Mouse (Mus musculus) cerebellum, postnatal 36 days (tissue): Measurements from ENCODE around the gene Eif3l.
"Not testable (repeated sequence)": the region's sequence is repeated elsewhere in the genome, so short reads cannot be mapped to it uniquely, and the experiment has no call there.

ENCODE experiments used
- DNase-seq, 2 experiments: peaks; one replicate each; pipeline ENCODE4 v3.0.0; 2021 to 2022; ENCODE audit warnings: mixed read lengths in 2 of 2

The Eif3l gene

GRCm38 (mm10) chr15:79074913-79075532 lies at the start of gene Eif3l:
Eif3l (plus strand) TSS chr15:79075179.
- DNase-seq, result peak; percentile 83 to 86

DNA sequence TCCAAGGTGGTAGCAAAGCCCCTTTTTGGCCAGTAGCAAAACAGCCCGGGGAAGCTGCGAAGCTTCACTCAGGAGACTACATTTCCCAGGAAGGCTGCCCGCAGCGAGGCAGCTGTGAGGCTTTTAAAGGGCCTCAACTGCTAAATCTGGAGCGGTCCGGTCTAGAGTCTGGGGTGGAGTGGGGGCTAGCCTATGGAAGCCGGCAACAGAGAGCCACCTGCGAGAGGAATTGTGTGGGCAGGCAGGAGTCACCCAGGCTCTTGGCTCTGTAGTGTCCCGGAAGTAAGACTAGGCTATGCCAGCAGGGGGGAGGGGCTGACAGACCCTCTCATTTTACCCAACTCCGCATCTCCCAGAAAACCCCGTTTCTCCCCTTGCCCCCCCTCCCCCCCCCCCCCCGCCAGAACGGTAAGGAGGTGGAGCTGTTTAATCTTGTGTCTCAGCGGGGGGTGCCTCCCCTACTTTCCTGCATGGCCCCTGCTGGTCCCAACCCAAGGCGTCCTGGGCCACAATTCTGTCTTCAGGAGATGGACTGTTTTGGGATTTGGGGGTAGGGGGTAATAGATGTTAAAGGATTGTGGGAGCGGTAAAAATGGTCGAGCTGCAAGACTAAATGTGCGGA lies 49.2 kb upstream of the Eif3l start:
- DNase-seq, result peak in 1 of 2 experiments; percentile 26

DNA sequence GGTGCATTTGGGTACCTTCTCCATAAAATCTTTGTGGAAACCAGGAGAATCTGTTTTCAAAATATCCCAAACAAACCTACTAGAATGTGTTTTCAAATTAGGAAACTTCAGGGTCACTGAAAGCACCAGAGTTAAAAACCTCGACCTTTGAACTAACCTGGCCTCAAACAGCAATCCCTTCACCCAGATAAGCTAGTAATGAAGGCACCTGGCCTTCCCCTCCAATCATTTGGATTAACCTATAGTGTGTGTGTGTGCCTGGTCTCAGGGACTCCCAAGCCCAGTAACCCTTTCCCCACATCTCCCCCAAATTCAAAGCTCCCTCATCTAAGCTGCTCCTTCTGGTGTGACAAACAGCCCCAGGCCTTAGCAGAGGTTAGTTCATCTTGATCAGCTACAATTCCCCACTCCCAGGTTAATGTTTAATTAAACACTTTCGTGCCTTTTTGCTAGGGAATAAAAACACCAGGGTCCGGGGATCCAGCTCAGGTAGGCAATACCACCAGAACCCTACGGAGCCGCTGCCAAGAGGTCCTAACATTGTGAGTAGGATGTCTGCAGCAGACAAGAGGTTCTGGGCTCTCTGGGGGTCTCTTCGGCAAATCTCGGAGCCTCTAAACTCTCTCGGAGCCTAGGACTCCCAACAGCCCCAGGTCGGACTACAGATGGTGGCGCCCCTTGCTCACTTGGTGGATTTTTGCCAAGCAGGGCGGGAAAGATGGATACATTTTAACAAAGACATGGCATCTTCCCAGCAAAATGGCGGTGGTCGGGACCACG lies 48.3 kb upstream of the Eif3l start:
- peak; percentile 34 to 37 for DNase-seq

GRCm38 (mm10) chr15:79027291-79028205 lies 47.4 kb upstream of the Eif3l start:
- peak; percentile 41 to 57 for DNase-seq

DNA sequence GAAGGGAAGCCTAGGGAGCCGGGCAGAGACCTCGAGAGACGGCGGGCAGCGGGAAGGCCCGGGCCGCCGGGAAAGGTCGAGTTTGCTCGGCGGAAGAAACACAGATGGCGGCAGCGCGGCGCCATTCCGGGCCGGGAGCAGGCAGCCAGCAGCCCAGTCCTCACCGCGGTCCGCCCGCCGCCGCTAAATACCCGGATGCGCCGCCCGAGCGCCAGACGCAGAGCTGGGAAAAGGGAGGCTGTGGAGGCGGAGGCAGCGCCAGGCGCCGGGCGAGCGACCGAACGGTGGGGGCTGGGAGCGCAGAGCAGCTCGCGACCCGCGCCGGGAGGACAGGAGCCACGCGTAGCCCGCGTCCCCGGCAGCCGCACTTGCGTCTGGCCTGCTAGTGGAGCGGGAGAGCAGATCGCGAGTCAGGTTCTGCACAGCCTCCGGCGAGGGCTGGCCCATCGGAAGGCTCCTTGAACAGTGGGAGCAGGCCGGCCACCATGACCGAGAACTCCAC lies 46.7 kb upstream of the Eif3l start, which contains the start of gene H1f0:
Gene H1f0, plus strand, starts transcription at position 214 of the 502 bp plus-strand sequence.
- peak; percentile 97 to 98 for DNase-seq

DNA sequence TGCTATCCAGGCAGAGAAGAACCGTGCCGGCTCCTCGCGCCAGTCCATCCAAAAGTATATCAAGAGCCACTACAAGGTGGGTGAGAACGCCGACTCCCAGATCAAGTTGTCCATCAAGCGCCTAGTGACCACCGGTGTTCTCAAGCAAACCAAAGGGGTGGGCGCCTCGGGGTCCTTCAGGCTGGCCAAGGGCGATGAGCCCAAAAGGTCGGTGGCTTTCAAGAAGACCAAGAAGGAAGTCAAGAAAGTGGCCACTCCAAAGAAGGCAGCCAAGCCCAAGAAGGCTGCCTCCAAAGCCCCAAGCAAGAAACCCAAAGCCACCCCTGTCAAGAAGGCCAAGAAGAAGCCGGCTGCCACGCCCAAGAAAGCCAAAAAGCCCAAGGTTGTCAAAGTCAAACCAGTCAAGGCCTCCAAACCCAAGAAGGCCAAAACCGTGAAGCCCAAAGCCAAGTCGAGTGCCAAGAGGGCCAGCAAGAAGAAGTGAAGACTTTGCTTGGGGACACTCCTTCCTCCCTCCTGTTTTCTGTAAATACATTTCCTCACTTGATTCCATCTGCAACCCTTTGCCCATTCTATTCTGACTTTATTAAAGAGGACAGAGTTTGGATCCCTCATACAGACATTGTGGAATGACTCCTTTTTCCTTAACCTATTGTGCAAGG lies 46.0 kb upstream of the Eif3l start:
- no peak for DNase-seq

DNA sequence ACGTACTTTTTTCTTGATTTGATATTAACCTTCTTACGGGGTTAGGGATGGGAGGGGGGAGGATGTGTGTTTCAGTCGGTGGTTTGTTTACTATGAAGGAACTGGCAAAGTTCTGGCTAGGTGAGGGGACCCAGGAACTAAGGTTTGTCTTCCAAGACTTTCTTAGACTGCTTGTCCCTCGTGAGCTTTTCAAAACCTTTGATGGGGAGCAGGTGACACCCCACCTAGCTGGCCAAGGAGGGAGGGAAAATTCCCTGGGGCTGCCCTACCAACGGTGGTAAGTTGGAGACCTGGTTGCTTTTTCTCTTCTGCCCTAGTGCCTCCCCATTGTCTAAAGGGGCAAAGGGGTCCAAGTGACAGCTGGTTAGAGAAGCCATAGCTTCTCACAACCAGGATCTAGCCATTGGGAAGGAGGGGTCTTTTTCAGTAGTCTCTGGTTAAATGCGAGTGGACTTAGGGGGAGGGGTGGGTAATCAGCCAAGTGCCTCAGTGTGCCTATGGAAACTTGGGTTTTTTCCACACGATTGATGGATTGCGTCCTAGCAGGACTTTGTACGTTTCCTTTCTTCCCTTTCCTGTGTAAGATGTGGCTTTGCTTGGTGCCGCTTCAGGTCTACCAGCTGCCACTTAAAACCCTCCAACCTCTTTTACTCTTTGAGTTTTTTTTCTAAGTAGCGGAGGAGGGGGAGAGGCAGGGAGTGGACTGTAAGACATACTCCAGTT lies 45.3 kb upstream of the Eif3l start:
- no peak for DNase-seq

DNA sequence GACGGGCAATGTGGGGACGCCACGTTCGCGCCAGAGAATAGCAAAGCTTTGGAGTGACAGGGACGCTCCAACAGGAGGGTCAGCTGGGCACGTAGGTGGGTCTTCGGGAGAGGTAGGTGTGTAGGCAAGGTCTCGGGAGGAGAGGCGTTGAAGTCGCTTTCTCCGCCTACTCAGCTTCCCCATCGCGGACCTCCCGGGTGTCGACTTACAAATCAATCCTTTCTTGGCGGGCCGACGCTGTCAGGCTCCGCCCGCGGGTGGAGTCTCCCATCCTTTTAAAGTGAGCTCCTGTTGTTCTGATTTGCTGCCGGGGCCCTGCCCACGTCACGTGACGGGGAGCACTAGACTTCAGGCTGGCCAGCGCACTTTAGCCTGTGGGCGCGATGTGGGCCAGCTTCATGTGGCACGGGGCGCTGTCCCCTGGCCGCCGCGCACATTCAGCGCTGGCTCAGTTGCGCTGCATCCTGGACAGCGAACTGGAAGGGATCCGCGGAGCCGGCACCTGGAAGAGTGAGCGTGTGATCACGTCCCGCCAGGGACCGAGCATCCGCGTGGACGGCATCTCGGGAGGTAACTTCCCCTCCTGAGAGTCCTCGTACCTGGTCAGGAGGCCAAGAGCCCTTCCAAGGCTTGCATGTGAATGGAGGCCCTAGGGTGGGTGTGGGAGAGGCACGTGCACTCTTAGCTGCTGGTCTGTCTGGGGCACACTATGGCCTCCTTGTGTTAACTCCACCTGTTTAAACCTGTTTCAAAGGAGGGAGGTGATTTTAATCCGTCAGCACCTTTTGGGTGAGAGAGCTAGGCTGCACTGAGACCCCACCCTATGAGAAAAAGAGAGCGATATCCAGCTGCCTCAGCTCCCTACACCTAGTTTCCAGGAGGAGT lies 44.2 kb upstream of the Eif3l start:
- DNase-seq, result peak; percentile 86 to 89

GRCm38 (mm10) chr15:79031908-79032307 lies 43.1 kb upstream of the Eif3l start:
- DNase-seq, result not testable (repeated sequence)

DNA sequence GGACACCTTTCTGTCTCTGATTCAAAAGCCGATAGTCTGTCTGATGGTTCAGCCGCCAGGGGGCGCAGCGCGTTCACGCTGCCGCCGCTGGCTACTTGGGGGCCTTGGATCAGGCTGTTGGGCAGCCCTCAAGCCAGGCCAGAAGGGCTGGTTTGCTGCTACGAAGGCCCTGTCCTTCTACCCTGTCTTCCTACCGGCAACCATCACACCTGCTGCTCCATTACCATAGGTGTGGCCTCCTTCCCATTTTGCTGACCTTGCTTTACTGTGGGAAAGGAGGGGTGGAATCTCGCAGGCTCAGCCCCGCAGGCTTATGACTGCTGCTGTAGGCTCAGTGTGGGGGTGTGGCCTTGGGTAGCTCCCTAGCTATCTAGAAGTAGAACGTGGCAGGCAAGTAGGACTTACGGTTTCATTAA lies 37.1 kb upstream of the Eif3l start:
- DNase-seq, result peak; percentile 83 to 87

DNA sequence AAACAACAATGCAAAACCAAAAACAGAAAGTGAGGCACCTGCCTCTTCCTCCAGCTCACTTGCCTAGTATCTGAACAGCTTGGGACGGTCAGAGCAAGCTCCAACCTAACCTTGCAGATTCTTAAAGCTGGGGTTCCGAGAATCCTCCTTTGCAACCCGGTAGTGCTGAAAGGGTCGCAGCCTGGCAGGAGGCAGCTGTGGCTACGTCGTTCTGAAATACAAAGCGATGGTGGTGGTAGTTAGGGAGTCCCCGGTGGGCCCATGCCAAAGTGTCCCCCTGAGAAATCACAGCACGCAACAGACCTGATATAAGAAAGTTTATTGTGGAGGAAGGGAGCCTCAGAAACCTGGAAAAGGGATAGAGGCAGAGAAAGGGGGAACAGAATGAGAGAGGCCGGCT lies 36.6 kb upstream of the Eif3l start:
- DNase-seq, result no peak

DNA sequence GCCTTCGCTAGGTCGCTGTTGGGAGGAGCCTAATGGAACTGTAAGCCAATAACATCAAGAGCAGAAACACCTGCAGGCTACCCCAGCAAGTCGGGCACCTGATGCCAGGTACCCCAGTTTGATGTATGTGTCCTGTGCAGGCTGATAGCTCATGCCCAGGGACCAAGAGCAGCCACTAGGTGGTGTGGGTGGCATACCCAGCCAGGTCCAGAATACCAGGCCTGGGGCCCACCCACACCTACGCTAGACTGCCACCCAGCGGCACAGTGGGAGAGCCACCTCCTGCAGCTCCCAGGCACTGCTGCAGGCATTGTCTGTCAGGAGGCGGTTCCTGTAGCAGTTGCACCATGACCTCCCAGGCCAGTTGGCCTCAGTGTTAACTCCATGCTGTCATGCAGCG lies 36.1 kb upstream of the Eif3l start:
- DNase-seq, result peak; percentile 50 to 67

- DNase-seq, result no peak
Measured at GRCm38 (mm10) chr15:79040501-79041416, 34.2 kb upstream of the Eif3l start.

DNA sequence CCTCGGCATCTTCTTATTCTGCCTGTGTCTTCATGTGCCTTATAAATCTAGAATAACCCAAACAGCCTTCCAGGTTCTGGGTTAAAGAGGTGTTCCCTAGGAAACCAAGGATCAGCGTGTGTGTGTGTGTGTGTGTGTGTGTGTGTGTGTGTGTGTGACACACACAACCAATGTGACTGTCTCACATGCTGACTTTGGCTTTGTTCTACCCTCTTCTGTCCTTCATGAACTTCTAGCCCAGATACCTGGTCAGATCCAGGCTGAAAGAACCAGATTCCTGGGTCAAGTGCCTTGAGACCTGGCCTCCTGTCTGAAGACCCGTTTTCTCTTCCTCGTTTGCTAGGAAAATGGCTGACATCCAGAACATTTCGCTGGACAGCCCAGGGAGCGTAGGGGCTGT lies 33.4 kb upstream of the Eif3l start, which contains the start of gene Galr3:
Gene Galr3, plus strand, starts transcription at position 301 of the 400 bp plus-strand sequence.
- no peak for DNase-seq

- peak; percentile 43 to 52 for DNase-seq
Measured at GRCm38 (mm10) chr15:79042721-79043491, 32.1 kb upstream of the Eif3l start.

DNA sequence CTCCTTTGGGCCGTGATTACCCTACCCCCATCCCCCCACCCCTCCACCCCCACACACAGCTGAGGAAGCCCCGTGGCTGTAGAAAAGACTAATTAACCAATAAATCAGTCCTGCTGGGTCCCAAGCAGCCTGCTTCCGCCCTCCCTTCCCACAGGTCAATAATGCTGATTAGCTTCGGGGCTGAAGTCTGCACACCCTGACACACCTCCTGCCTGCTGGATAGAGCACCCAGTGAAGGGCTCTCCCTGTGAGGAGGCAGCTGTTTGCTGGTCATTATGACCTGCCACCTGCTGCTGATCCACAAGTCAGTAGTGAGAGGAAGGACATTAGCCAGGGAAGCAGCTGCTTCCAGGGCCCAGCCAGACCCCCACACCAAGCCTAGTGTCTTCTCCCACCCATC lies 30.1 kb upstream of the Eif3l start:
- no peak for DNase-seq

- peak; percentile 30 to 37 for DNase-seq
Measured at GRCm38 (mm10) chr15:79048186-79048585, 26.8 kb upstream of the Eif3l start.
